Mouse (Mus musculus) naive thymus-derived CD4-positive, alpha-beta T cell, adult 2 months (primary cell): ENCODE measurements around the gene Gm8773.
A peak's percentile ranks its signal among the peaks of the same experiment; 100 is the strongest.

Experiments used
- DNase-seq: peaks from one replicate; pipeline ENCODE4 v3.0.0-alpha.2; 2011; ENCODE audit warnings: low read depth

Gene Gm8773

GRCm38 (mm10) chr5:5573749-5574317 lies at the start of gene Gm8773:
TSS of gene Gm8773 (plus strand) at chr5:5573799.
- DNase-seq: no peak

- DNase-seq: no peak
Measured at GRCm38 (mm10) chr5:5533656-5534420, 39.8 kb upstream of the Gm8773 start.

GRCm38 (mm10) chr5:5536131-5536530 lies 37.5 kb upstream of the Gm8773 start:
- DNase-seq: no peak

- no peak for DNase-seq
Measured at GRCm38 (mm10) chr5:5539771-5540170, 33.8 kb upstream of the Gm8773 start.

DNA sequence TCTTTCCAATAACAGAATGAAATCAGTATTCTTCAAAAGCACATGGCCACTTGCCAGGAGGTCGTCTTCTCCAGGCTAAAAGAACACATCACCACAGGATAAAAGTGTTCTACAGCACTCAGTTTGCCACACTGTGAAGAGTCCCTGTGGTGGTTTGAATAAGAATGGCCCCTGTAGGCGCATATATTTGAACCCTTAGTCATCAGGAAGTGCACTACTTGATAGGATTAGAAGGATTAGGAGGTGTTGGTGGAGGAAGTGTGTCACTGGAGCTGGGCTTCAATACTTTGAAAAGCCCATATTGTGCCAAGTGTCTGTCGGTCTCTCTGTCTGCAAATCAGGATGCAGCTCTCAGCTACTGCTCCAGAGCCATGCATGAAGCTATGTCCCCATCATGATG lies 33.2 kb upstream of the Gm8773 start:
- no peak for DNase-seq

DNA sequence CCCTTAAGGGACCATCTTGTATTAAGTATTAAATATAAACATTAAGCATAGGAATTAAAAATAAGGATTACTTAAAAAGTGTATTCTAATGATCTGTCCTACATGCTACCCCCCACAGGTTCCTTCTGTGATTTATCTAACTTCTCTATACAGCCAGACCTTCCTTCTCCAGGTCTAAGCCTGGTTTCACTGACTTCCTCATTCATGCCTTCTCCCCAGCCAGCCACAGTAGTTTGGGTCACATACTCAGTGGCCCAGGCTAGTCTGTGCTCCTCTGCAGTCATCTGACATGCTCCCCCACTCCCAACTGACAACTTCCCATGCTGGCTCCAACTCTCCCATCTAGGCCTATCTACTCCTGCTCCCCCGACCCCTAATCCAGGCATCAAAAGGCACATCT lies 22.5 kb upstream of the Gm8773 start:
- no peak for DNase-seq

DNA sequence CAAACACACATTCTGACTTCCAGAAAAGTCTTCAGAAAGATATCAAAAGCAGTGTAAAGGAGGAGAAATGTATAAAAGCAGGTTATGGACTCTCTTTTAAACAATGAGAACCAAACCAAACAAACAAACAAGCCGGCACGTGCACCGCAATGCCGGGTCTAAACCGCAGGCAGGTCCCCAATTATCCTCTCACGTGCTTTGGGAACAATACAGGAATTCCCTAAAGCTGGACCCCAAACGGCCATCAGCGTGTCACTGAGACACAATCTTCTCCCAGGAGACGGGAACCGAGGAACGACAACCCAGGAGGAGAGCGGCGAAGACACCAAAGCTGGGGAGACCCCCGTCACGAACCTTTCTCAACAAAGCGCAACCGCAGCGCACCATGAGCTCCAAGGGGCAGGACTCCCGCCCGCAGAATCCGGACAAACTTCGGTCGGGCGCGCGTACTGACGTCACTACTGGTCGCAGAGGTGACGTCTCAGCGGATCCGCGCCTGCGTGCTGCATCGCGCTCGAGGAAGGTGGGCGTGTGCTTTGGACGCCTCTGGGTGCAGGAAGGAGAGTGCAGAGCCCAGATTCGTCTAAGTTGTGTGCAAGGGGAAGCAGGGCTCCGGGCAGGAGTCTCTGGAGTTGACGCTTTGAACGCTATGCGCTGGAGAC lies 14.4 kb upstream of the Gm8773 start, which contains the start of gene Gtpbp10:
Gene Gtpbp10 (minus strand): TSS at position 460 of the 662 bp plus-strand sequence.
- DNase-seq: peak; percentile 91

- no peak for DNase-seq
Measured at GRCm38 (mm10) chr5:5559798-5560197, 13.8 kb upstream of the Gm8773 start.

DNA sequence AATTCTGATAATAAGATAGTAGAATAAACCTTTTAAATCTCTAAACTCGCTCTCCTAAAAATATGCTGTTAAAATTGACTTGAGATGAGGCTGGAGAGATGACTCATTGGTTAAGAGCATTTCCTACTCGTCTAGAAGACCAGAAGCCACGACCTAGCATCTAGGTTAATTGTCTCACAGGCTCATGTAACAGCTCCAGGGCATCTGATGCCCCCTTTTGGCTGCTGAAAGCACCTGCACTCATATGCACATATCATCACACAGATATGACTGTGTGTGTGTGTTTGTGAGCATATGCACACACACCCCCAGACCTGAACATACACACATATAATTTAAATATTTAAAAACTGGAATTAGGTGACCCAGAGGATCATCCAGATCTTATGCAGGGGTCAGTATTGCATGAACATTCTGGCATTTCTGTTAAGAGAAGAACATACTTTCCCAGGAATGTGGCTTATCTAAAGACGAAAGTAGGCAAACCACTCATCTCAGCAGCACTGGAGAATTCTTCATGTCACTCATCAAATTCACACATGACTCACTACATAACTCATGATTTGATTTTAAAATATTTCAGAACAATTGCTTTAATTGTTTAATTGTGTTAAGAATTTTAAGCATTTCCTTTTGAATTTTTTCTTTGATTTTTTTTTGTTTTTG lies 12.4 kb upstream of the Gm8773 start:
- peak; percentile 11 for DNase-seq

GRCm38 (mm10) chr5:5562435-5562834 lies 11.2 kb upstream of the Gm8773 start:
- no peak for DNase-seq

DNA sequence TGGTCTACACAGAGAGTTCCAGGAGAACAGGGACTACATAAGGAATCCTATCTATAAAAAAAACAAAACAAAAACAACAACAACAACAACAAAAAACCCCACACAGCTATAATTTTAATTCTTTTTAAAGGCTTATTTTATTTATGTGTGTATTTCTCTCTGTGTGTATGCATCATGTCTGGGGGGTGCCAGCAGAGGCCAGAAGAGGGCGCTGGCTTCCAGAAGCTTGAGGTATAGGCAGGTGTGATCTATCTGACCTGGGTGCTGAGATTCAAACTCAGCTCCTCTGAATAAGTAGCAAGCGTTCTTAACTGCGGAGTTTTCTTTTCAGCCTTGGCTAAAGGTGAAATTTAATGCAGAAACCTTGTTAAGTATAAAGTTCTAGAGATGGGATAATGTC lies 14.1 kb downstream of the Gm8773 start:
- DNase-seq: no peak

- DNase-seq: no peak
Measured at GRCm38 (mm10) chr5:5610540-5610939, 36.9 kb downstream of the Gm8773 start.

GRCm38 (mm10) chr5:5618329-5618728 lies 44.7 kb downstream of the Gm8773 start:
- no peak for DNase-seq

DNA sequence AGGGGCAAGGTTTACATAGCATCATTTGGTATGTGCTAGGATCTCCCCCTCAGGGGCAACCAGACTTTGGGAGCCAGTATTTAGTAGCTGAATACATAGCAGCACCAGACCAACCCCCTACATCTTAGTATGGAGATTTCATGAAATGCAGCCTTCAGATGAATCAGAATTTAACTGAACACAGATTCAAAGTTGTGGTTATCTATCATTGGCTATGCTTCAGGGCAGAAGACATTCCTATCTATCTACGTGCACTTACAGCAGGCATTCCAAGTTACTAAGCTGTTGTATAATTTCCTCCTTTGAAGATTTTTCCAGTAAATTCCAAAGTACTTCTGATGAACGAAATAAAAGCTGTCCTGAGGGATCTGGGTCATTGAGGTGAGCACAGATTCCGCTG lies 51.9 kb downstream of the Gm8773 start:
- DNase-seq: no peak
